Mouse (Mus musculus): Measurements from ENCODE around the gene Lsm4. TPM values are rescaled to one million over a fixed set of nuclear protein-coding genes. Genes with fewer than 3 reads are reported as not detected.

Lsm4 gene
- polyA plus RNA-seq, 2 experiments, result 134 to 160 TPM

DNA sequence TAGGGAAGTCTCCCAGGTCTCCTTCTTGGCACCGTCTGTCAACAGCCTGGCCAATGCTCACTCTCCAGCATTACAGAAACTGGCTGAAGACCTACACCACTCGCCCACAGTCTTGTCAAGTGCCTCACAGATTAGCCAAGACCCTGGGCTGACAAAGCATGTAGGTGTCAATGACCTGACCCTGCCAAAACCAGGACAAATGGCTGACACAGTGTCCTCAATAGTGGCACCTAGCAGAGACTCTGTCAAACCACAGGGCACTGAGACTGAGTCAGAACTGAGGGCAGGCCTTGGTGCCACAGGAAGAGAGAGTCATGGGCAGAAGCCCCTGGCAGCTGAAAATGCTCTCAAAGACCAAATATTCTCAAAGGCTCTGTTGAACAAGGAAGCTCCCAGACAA is 42.0 kb downstream of the Lsm4 start:
- Histone ChIP-seq H3K9me3 (ENCODE audit: control insufficient read depth, low read length) (no peaks in the 10 kb centered on the region), H3K36me3 (replicated peaks; ENCODE audit: control insufficient read depth, insufficient read depth, low read depth) (no peaks in the 10 kb centered on the region), H3K27ac (no peak overlapping the region), H3K4me2 (ENCODE audit: low read depth) (no peak overlapping the region), H3K4me1 (replicated peaks; ENCODE audit: control insufficient read depth in 2 of 2, insufficient read depth in 2 of 2, low read length in 1 of 2) (no peaks in the 10 kb centered on the region), H3K4me3 (ENCODE audit: insufficient read depth in 1 of 2, low read depth in 2 of 2, low read length in 2 of 2) (no peak overlapping the region), H3K27me3 (ENCODE audit: control insufficient read depth, insufficient read depth, low read length) (no peaks in the 10 kb centered on the region; the same call in 1 of the 2 replicates), H3K9ac (replicated peaks) (no peak overlapping the region)
- TF ChIP-seq CTCF (IDR thresholded peaks at IDR 0.05; ENCODE audit: low read depth) (no peak), EP300 (IDR thresholded peaks at IDR 0.05; ENCODE audit: low read depth) (no peak)
- WGBS (ENCODE audit: insufficient replicate concordance), result 41% methylated on average over 2 of the region's 2 CpGs
- ATAC-seq (ENCODE audit: insufficient read depth), result no peak
- DNase-seq (ENCODE audit: low read depth in 3 of 3, low spot score in 3 of 3), result no peak

DNA sequence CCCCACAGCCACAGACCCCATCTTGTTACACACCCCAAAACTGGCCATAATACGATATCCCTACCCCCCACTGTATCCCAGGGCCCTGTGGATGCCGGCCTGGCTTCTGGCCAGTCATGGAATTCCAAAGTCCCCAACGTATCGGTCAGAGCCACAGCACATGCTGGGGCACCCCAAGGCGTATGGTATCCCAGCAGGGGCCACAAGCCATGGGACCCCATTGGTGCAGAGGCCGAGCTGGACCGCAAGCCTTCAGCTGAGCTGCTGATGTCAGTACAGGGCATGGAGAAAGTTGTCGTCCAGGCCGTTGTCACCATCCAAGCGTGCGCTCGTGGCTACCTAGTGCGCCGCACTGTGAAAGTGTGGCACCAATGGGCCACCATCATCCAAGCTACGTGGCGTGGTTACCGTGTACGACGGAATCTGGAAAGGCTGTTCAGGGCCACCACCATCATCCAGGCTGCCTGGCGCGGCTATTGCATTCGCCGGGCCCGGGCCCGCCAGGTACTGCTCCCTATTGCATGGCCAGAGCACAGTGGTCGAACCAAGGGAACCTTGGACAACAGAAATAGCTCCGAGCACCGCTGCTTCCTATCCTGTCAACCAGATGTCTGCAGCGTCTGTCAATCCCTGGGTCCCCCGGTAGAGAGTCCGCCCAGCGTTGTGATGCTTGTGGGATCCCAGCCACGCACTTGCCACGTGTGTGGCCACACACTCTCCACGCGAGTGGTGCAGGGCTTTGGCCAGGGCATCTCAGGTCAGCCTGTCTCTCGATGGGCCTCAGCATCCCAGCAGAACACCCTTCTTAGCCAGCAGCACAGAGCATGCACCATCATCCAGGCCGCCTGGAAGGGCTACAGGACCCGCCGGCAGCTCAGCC is 43.7 kb downstream of the Lsm4 start:
- H3K9ac ChIP-seq (replicated peaks), result no peak overlapping the region
- no peaks in the 10 kb centered on the region for H3K4me1 ChIP-seq (replicated peaks; ENCODE audit: control insufficient read depth in 2 of 2, insufficient read depth in 2 of 2, low read length in 1 of 2)
- no peak for ATAC-seq (ENCODE audit: insufficient read depth)
- no peak overlapping the region for H3K27ac ChIP-seq
- no peaks in the 10 kb centered on the region for H3K9me3 ChIP-seq (ENCODE audit: control insufficient read depth, low read length)
- no peak for DNase-seq (ENCODE audit: low read depth in 3 of 3, low spot score in 3 of 3)
- H3K27me3 ChIP-seq (ENCODE audit: control insufficient read depth, insufficient read depth, low read length), result no peaks in the 10 kb centered on the region; the same call in 1 of the 2 replicates
- H3K4me2 ChIP-seq (ENCODE audit: low read depth), result no peak overlapping the region
- WGBS (ENCODE audit: insufficient replicate concordance), result 69% methylated on average over 40 of the region's 40 CpGs
- TF ChIP-seq CTCF (IDR thresholded peaks at IDR 0.05; ENCODE audit: low read depth) (no peak), EP300 (IDR thresholded peaks at IDR 0.05; ENCODE audit: low read depth) (no peak)
- no peaks in the 10 kb centered on the region for H3K36me3 ChIP-seq (replicated peaks; ENCODE audit: control insufficient read depth, insufficient read depth, low read depth)
- no peak overlapping the region for H3K4me3 ChIP-seq (ENCODE audit: insufficient read depth in 1 of 2, low read depth in 2 of 2, low read length in 2 of 2)

- Histone ChIP-seq H3K27me3 (ENCODE audit: control insufficient read depth, insufficient read depth, low read length) (no peaks in the 10 kb centered on the region; the same call in 1 of the 2 replicates), H3K27ac (no peak within 1 kb of the TSS), H3K4me2 (ENCODE audit: low read depth) (no peak within 1 kb of the TSS), H3K4me3 (ENCODE audit: insufficient read depth in 1 of 2, low read depth in 2 of 2, low read length in 2 of 2) (no peak within 1 kb of the TSS), H3K4me1 (replicated peaks; ENCODE audit: control insufficient read depth in 2 of 2, insufficient read depth in 2 of 2, low read length in 1 of 2) (no peaks in the 10 kb centered on the region), H3K36me3 (replicated peaks; ENCODE audit: control insufficient read depth, insufficient read depth, low read depth) (no peaks in the 10 kb centered on the region), H3K9me3 (ENCODE audit: control insufficient read depth, low read length) (no peaks in the 10 kb centered on the region), H3K9ac (replicated peaks) (no peak within 1 kb of the TSS)
- DNase-seq (ENCODE audit: low read depth in 3 of 3, low spot score in 3 of 3) (peak in 1 of 3 experiments; percentile 23), ATAC-seq (ENCODE audit: insufficient read depth) (peak; percentile 46; the same call in 1 of the 2 replicates)
- TF ChIP-seq CTCF (IDR thresholded peaks at IDR 0.05; ENCODE audit: low read depth) (peak; percentile 97), EP300 (IDR thresholded peaks at IDR 0.05; ENCODE audit: low read depth) (no peak)
- WGBS (ENCODE audit: insufficient replicate concordance), result 2% methylated on average over 19 of the region's 19 CpGs
These were observed 45.2 kb downstream of the Lsm4 start, which contains the start of gene Gm3336 for GRCm38 (mm10) chr8:70718297-70718696. Gene Gm3336, plus strand, starts transcription at chr8:70718543.

GRCm38 (mm10) chr8:70719796-70720270 is 46.8 kb downstream of the Lsm4 start:
- Histone ChIP-seq H3K9me3 (ENCODE audit: control insufficient read depth, low read length) (no peaks in the 10 kb centered on the region), H3K4me2 (ENCODE audit: low read depth) (no peak overlapping the region), H3K27ac (no peak overlapping the region), H3K36me3 (replicated peaks; ENCODE audit: control insufficient read depth, insufficient read depth, low read depth) (no peaks in the 10 kb centered on the region), H3K4me1 (replicated peaks; ENCODE audit: control insufficient read depth in 2 of 2, insufficient read depth in 2 of 2, low read length in 1 of 2) (no peaks in the 10 kb centered on the region), H3K4me3 (ENCODE audit: insufficient read depth in 1 of 2, low read depth in 2 of 2, low read length in 2 of 2) (no peak overlapping the region), H3K9ac (replicated peaks) (no peak overlapping the region), H3K27me3 (ENCODE audit: control insufficient read depth, insufficient read depth, low read length) (no peaks in the 10 kb centered on the region; the same call in 1 of the 2 replicates)
- DNase-seq (ENCODE audit: low read depth in 3 of 3, low spot score in 3 of 3), result no peak
- whole genome bisulfite sequencing (ENCODE audit: insufficient replicate concordance), result 28% methylated on average over 9 of the region's 9 CpGs
- TF ChIP-seq EP300 (IDR thresholded peaks at IDR 0.05; ENCODE audit: low read depth) (no peak), CTCF (IDR thresholded peaks at IDR 0.05; ENCODE audit: low read depth) (no peak)
- no peak for ATAC-seq (ENCODE audit: insufficient read depth)

DNA sequence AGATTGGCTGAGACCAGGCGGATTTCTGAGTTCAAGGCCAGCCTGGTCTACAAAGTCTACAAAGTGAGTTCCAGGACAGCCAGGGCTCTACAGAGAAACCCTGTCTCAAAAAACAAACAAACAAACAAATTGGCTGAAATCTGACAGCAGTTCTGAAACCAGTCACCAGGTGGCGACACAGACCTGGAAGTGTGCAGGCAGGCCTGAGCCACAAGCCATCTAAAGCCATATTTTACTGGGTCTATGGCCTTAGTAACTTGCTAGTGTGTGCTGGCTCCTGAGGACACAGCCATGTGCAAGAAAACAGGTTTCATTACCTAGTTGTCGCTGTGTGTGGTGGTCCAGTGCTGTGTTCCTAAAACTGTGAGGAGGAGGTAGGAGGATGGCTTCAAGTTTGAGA is 47.7 kb downstream of the Lsm4 start:
- DNase-seq (ENCODE audit: low read depth in 3 of 3, low spot score in 3 of 3) (peak; percentile 57 to 62 (median 62)), ATAC-seq (ENCODE audit: insufficient read depth) (no peak)
- TF ChIP-seq EP300 (IDR thresholded peaks at IDR 0.05; ENCODE audit: low read depth) (no peak), CTCF (IDR thresholded peaks at IDR 0.05; ENCODE audit: low read depth) (peak; percentile 97)
- Histone ChIP-seq H3K27me3 (ENCODE audit: control insufficient read depth, insufficient read depth, low read length) (no peaks in the 10 kb centered on the region; the same call in 1 of the 2 replicates), H3K27ac (no peak overlapping the region), H3K4me2 (ENCODE audit: low read depth) (no peak overlapping the region), H3K9ac (replicated peaks) (no peak overlapping the region), H3K4me3 (ENCODE audit: insufficient read depth in 1 of 2, low read depth in 2 of 2, low read length in 2 of 2) (no peak overlapping the region), H3K36me3 (replicated peaks; ENCODE audit: control insufficient read depth, insufficient read depth, low read depth) (no peaks in the 10 kb centered on the region), H3K9me3 (ENCODE audit: control insufficient read depth, low read length) (no peaks in the 10 kb centered on the region), H3K4me1 (replicated peaks; ENCODE audit: control insufficient read depth in 2 of 2, insufficient read depth in 2 of 2, low read length in 1 of 2) (no peaks in the 10 kb centered on the region)
- 5% methylated on average over 3 of the region's 3 CpGs for WGBS (ENCODE audit: insufficient replicate concordance)

All from liver, embryonic 14.5 days (tissue).